Mouse (Mus musculus) kidney, postnatal 25 days (tissue): ENCODE data around the gene 9130230L23Rik.
A peak's percentile ranks its signal among the peaks of the same experiment; 100 is the strongest.

ENCODE experiments used
- DNase-seq, 2 experiments: peaks; one replicate each; pipeline ENCODE4 v3.0.0; 2021; ENCODE audit warnings: mixed read lengths in 2 of 2

The 9130230L23Rik gene

GRCm38 (mm10) chr5:65954130-65955080, 49.7 kb downstream of the 9130230L23Rik start:
- DNase-seq: no peak

GRCm38 (mm10) chr5:65951513-65951909, 52.6 kb downstream of the 9130230L23Rik start:
- DNase-seq: peak in 1 of 2 experiments; percentile 20

GRCm38 (mm10) chr5:65950679-65951512, 53.2 kb downstream of the 9130230L23Rik start:
- DNase-seq: peak in 1 of 2 experiments; percentile 6

- no peak for DNase-seq
Measured at GRCm38 (mm10) chr5:65950236-65950635, 53.8 kb downstream of the 9130230L23Rik start.

GRCm38 (mm10) chr5:65949822-65950221, 54.3 kb downstream of the 9130230L23Rik start:
- no peak for DNase-seq

- DNase-seq: no peak
Measured at GRCm38 (mm10) chr5:65941145-65941544, 62.9 kb downstream of the 9130230L23Rik start.

GRCm38 (mm10) chr5:65937998-65938715, 65.9 kb downstream of the 9130230L23Rik start:
- peak; percentile 79 to 86 for DNase-seq

GRCm38 (mm10) chr5:65937011-65937726, 66.9 kb downstream of the 9130230L23Rik start:
- no peak for DNase-seq

- no peak for DNase-seq
Measured at GRCm38 (mm10) chr5:65934783-65935182, 69.3 kb downstream of the 9130230L23Rik start, which contains the start of gene Chrna9. Gene Chrna9, plus strand, starts transcription at chr5:65934921.

- no peak for DNase-seq
Measured at GRCm38 (mm10) chr5:65933764-65934163, 70.3 kb downstream of the 9130230L23Rik start.

GRCm38 (mm10) chr5:65933258-65933657, 70.8 kb downstream of the 9130230L23Rik start:
- no peak for DNase-seq

- peak in 1 of 2 experiments; percentile 10 for DNase-seq
Measured at GRCm38 (mm10) chr5:65930171-65930570, 73.9 kb downstream of the 9130230L23Rik start.
